Mouse (Mus musculus) embryonic fibroblast, embryonic 13.5 days (primary cell): ENCODE data around the gene BC016579.

Source experiments
- CTCF ChIP-seq: IDR thresholded peaks from 2 replicates; pipeline ENCODE4 v1.5.1; 2011; ENCODE audit warnings: mild to moderate bottlenecking, control low read depth, low read length, moderate library complexity, borderline replicate concordance; ENCODE audit not compliant: insufficient read depth
- POLR2A ChIP-seq: IDR thresholded peaks from 2 replicates; pipeline ENCODE4 v1.6.1; 2011; ENCODE audit warnings: low read depth, mild to moderate bottlenecking, control low read depth, low read length, moderate library complexity

GRCm38 (mm10) chr16:45685295-45685694 is 31.4 kb upstream of the BC016579 start:
- TF ChIP-seq POLR2A (no peak), CTCF (no peak)
